Mouse (Mus musculus) hindbrain, postnatal 0 days (tissue): Measurements from ENCODE around the gene Rasgrp4. TPM values are rescaled to one million over a fixed set of nuclear protein-coding genes. Genes with fewer than 3 reads are reported as not detected.
"Not testable (repeated sequence)": the region's sequence is repeated elsewhere in the genome, so short reads cannot be mapped to it uniquely, and the experiment has no call there.

Experiments
- ATAC-seq: fragments of 200-750 bp; cut with Nextera tagmentation; 2 replicates; pipeline ENCODE4 v1.8.0; 2017; ENCODE audit warnings: mild to moderate bottlenecking, moderate TSS enrichment, moderate library complexity
- DNase-seq: peaks from one replicate; pipeline ENCODE4 v3.0.0-alpha.2; 2015; ENCODE audit warnings: low spot score
- H3K27ac ChIP-seq: fragments of 300-500 bp; sonication (generic); 2 replicates; pipeline ENCODE4 v1.5.1; 2014; ENCODE audit warnings: mild to moderate bottlenecking
- H3K27me3 ChIP-seq: fragments of 300-500 bp; sonication (generic); 2 replicates; pipeline ENCODE4 v1.6.1; 2014; ENCODE audit warnings: low read length, mixed read lengths; ENCODE audit not compliant: insufficient read depth
- H3K36me3 ChIP-seq: fragments of 300-500 bp; sonication (generic); 2 replicates; pipeline ENCODE4 v1.6.1; 2014; ENCODE audit warnings: low read length, mixed read lengths; ENCODE audit not compliant: insufficient read depth
- H3K4me1 ChIP-seq: fragments of 300-500 bp; sonication (generic); 2 replicates; pipeline ENCODE4 v1.6.1; 2014; ENCODE audit warnings: antibody characterized with exemption, low read length, mixed read lengths; ENCODE audit not compliant: insufficient read depth
- H3K4me2 ChIP-seq: fragments of 300-500 bp; sonication (generic); 2 replicates; pipeline ENCODE4 v1.6.1; 2014; ENCODE audit warnings: low read depth, mild to moderate bottlenecking, low read length, moderate library complexity, mixed read lengths
- H3K4me3 ChIP-seq: fragments of 300-500 bp; sonication (generic); 2 replicates; pipeline ENCODE4 v1.5.1; 2014; ENCODE audit warnings: low read length
- H3K9ac ChIP-seq: fragments of 300-500 bp; sonication (generic); replicated peaks from 2 replicates; pipeline ENCODE4 v1.6.1; 2014; ENCODE audit warnings: mild to moderate bottlenecking, low read length, moderate library complexity, mixed read lengths
- H3K9me3 ChIP-seq: fragments of 300-500 bp; sonication (generic); 2 replicates; pipeline ENCODE4 v1.6.1; 2016; ENCODE audit warnings: low read length, mixed read lengths
- CTCF ChIP-seq: IDR thresholded peaks from 2 replicates; pipeline ENCODE4 v1.5.1; 2016; ENCODE audit warnings: antibody characterized with exemption, control low read depth, low read depth
- WGBS: fragments of 180-500 bp; shearing (Covaris S2); extraction: QIAGEN DNeasy Blood & Tissue Kit; methylation state at CpG from one replicate; pipeline ENCODE4 v1.1.7; 2014; 5-methylcytosine and 5-hydroxymethylcytosine counted together
- polyA plus RNA-seq: library from polyadenylated mRNA; unstranded; fragments of >200 nt; fragmentation: Nextera tagmentation; extraction: Ambion mirVana; gene quantifications from 2 replicates; pipeline ENCODE4 v1.2.1, GENCODE M21; 2015
- total RNA-seq: library from RNA; depleted of rRNA; stranded (reverse); fragments of >200 nt; gene quantifications from 2 replicates; pipeline ENCODE4 v1.2.3, GENCODE M21; 2014

Gene Rasgrp4
- total and polyA plus RNA-seq, 2 experiments from 2014 or later, result 1.3 to 3.3 TPM

- no peak overlapping the region for H3K9ac ChIP-seq
- H3K36me3 ChIP-seq, result no peaks in the 10 kb centered on the region
- 33% methylated on average over 7 of the region's 7 CpGs for WGBS
- no peak overlapping the region for H3K4me3 ChIP-seq
- H3K4me1 ChIP-seq, result no peaks in the 10 kb centered on the region; the same call in 1 of the 2 replicates
- H3K4me2 ChIP-seq, result no peak overlapping the region
- TF ChIP-seq CTCF, result peak; percentile 56
- no peaks in the 10 kb centered on the region for H3K27me3 ChIP-seq
- DNase-seq (no peak), ATAC-seq (no peak)
- no peaks in the 10 kb centered on the region for H3K9me3 ChIP-seq
- H3K27ac ChIP-seq, result no peak overlapping the region
Measured at GRCm38 (mm10) chr7:29126173-29126915, 8.3 kb upstream of the Rasgrp4 start.

- DNase-seq (peak; percentile 21), ATAC-seq (no peak)
- Histone ChIP-seq H3K4me2 (no peak overlapping the region), H3K9me3 (no peaks in the 10 kb centered on the region), H3K4me3 (no peak overlapping the region), H3K36me3 (no peaks in the 10 kb centered on the region), H3K27ac (no peak overlapping the region), H3K4me1 (no peaks in the 10 kb centered on the region; the same call in 1 of the 2 replicates), H3K9ac (no peak overlapping the region), H3K27me3 (no peaks in the 10 kb centered on the region)
- WGBS, result 55% methylated on average over 2 of the region's 2 CpGs
- peak; percentile 64 for TF ChIP-seq CTCF
Measured at GRCm38 (mm10) chr7:29128725-29129124, 5.9 kb upstream of the Rasgrp4 start.

GRCm38 (mm10) chr7:29134230-29134629, 421 bp upstream of the Rasgrp4 start:
- DNase-seq (no peak), ATAC-seq (no peak)
- H3K27ac ChIP-seq, result no peak overlapping the region
- H3K4me1 ChIP-seq, result no peaks in the 10 kb centered on the region
- 6% methylated on average over 4 of the region's 4 CpGs for WGBS
- H3K4me3 ChIP-seq, result peak overlapping the region; percentile 23; the same call in 1 of the 2 replicates
- TF ChIP-seq CTCF, result no peak
- no peaks in the 10 kb centered on the region for H3K36me3 ChIP-seq
- no peaks in the 10 kb centered on the region for H3K9me3 ChIP-seq
- no peaks in the 10 kb centered on the region; the same call in 1 of the 2 replicates for H3K27me3 ChIP-seq
- peak overlapping the region; percentile 54 for H3K4me2 ChIP-seq
- H3K9ac ChIP-seq, result no peak overlapping the region

GRCm38 (mm10) chr7:29137429-29137828, 2.8 kb downstream of the Rasgrp4 start:
- no peaks in the 10 kb centered on the region for H3K4me1 ChIP-seq
- H3K4me2 ChIP-seq, result no peak overlapping the region
- no peaks in the 10 kb centered on the region; the same call in 1 of the 2 replicates for H3K27me3 ChIP-seq
- no peaks in the 10 kb centered on the region for H3K36me3 ChIP-seq
- H3K9ac ChIP-seq, result no peak overlapping the region
- no peak overlapping the region for H3K4me3 ChIP-seq
- DNase-seq, result no peak
- 43% methylated on average over 16 of the region's 16 CpGs for WGBS
- ATAC-seq, result no peak
- no peak for TF ChIP-seq CTCF
- H3K9me3 ChIP-seq, result no peaks in the 10 kb centered on the region
- H3K27ac ChIP-seq, result no peak overlapping the region

GRCm38 (mm10) chr7:29139237-29139636, 4.6 kb downstream of the Rasgrp4 start:
- WGBS, result 90% methylated on average over 3 of the region's 4 CpGs
- DNase-seq, H3K9me3 ChIP-seq, H3K4me1 ChIP-seq, H3K4me2 ChIP-seq, ATAC-seq, H3K27ac ChIP-seq, H3K4me3 ChIP-seq, H3K36me3 ChIP-seq, H3K27me3 ChIP-seq, H3K9ac ChIP-seq: not testable (repeated sequence)

- no peak for TF ChIP-seq CTCF
- Histone ChIP-seq H3K36me3 (no peaks in the 10 kb centered on the region), H3K9me3 (no peaks in the 10 kb centered on the region), H3K4me2 (no peak overlapping the region), H3K4me1 (no peaks in the 10 kb centered on the region), H3K4me3 (no peak overlapping the region), H3K27ac (no peak overlapping the region), H3K27me3 (no peaks in the 10 kb centered on the region; the same call in 1 of the 2 replicates), H3K9ac (no peak overlapping the region)
- DNase-seq, result no peak
- WGBS, result 88% methylated on average over 8 of the region's 8 CpGs
- ATAC-seq, result no peak
Measured at GRCm38 (mm10) chr7:29141416-29141815, 6.8 kb downstream of the Rasgrp4 start.

GRCm38 (mm10) chr7:29144006-29144405, 9.4 kb downstream of the Rasgrp4 start:
- Histone ChIP-seq H3K4me2 (no peak overlapping the region), H3K36me3 (no peaks in the 10 kb centered on the region), H3K4me1 (no peaks in the 10 kb centered on the region), H3K27ac (no peak overlapping the region), H3K9ac (no peak overlapping the region), H3K4me3 (no peak overlapping the region), H3K9me3 (no peaks in the 10 kb centered on the region), H3K27me3 (no peaks in the 10 kb centered on the region)
- WGBS, result 85% methylated on average over 4 of the region's 4 CpGs
- ATAC-seq (no peak), DNase-seq (no peak)
- no peak for TF ChIP-seq CTCF
